Mouse (Mus musculus) liver, postnatal 0 days (tissue): ENCODE measurements at regions not wholly inside any gene's neighbourhood (a gene's known extent, or its start where the extent isn't known, plus 50 kb on each side); places are given as distances from the start of the nearest gene placed in this dataset.

Experiments used
- ATAC-seq: fragments of 200-750 bp; cut with Nextera tagmentation; 2 replicates; pipeline ENCODE4 v1.8.0; 2017; ENCODE audit warnings: mild to moderate bottlenecking, moderate library complexity
- DNase-seq: peaks from one replicate; pipeline ENCODE4 v3.0.0-alpha.2; 2016
- H3K27ac ChIP-seq: fragments of 300-500 bp; sonication (generic); 2 replicates; pipeline ENCODE4 v1.5.1; 2014; ENCODE audit warnings: antibody characterized with exemption, moderate library complexity, mild to moderate bottlenecking, low read depth
- H3K27me3 ChIP-seq: fragments of 300-500 bp; sonication (generic); 2 replicates; pipeline ENCODE4 v1.6.1; 2014; ENCODE audit warnings: low read length, control low read depth, mixed read lengths; ENCODE audit not compliant: insufficient read depth
- H3K36me3 ChIP-seq: fragments of 300-500 bp; sonication (generic); replicated peaks from 2 replicates; pipeline ENCODE4 v1.6.1; 2014; ENCODE audit warnings: mild to moderate bottlenecking, control low read depth, low read length, moderate library complexity, mixed read lengths; ENCODE audit not compliant: insufficient read depth
- H3K4me1 ChIP-seq: fragments of 300-500 bp; sonication (generic); 2 replicates; pipeline ENCODE4 v1.6.1; 2014; ENCODE audit warnings: antibody characterized with exemption, mild to moderate bottlenecking, control low read depth; ENCODE audit not compliant: insufficient read depth
- H3K4me2 ChIP-seq: fragments of 300-500 bp; sonication (generic); 2 replicates; pipeline ENCODE4 v1.6.1; 2014; ENCODE audit warnings: low read depth, mild to moderate bottlenecking, low read length, moderate library complexity, mixed read lengths
- H3K4me3 ChIP-seq: fragments of 300-500 bp; sonication (generic); 2 replicates; pipeline ENCODE4 v1.5.1; 2014; ENCODE audit warnings: low read depth, low read length
- H3K9ac ChIP-seq: fragments of 300-500 bp; sonication (generic); replicated peaks from 2 replicates; pipeline ENCODE4 v1.6.1; 2014; ENCODE audit warnings: mild to moderate bottlenecking, moderate library complexity
- H3K9me3 ChIP-seq: fragments of 300-500 bp; sonication (generic); 2 replicates; pipeline ENCODE4 v1.6.1; 2016; ENCODE audit warnings: mild to moderate bottlenecking, control low read depth, low read length, mixed read lengths
- CTCF ChIP-seq: sonication (generic); IDR thresholded peaks from 2 replicates; pipeline ENCODE4 v1.5.1; 2016; ENCODE audit warnings: antibody characterized with exemption, low read depth
- EP300 ChIP-seq: IDR thresholded peaks from 2 replicates; pipeline ENCODE4 v1.6.1; 2016; ENCODE audit warnings: antibody characterized with exemption, low read depth, mild to moderate bottlenecking
- WGBS: fragments of 180-500 bp; shearing (Covaris S2); extraction: QIAGEN DNeasy Blood & Tissue Kit; methylation state at CpG from one replicate; pipeline ENCODE4 v1.1.7; 2014; ENCODE audit not compliant: insufficient replicate concordance; 5-methylcytosine and 5-hydroxymethylcytosine counted together

DNA sequence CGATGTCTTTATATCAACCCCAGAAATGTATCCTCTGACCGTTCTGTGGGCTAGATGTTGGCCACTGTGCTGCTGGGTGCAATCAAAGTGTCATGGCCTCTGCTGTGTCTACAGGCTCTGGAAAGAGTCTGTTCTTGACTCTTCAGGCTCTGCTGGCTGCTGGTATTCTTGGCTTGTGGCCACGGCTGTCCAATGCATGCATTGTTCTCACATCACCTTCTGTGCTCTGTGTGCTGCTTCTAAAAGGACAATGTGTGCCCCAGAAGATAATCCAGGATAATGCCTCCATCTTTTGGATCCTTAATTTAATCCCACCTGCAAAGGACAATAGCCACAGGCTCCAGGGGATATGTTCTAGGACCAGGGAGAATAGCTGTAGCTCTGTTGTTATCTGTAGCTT, 77.5 kb upstream of the Dapl1 start:
- H3K4me1 ChIP-seq: no peaks in the 10 kb centered on the region
- H3K4me3 ChIP-seq: no peak overlapping the region
- H3K9me3 ChIP-seq: no peaks in the 10 kb centered on the region
- WGBS: 75% methylated on average over 3 of the region's 3 CpGs
- H3K27ac ChIP-seq: no peak overlapping the region
- H3K36me3 ChIP-seq: no peaks in the 10 kb centered on the region
- H3K27me3 ChIP-seq: no peaks in the 10 kb centered on the region
- H3K4me2 ChIP-seq: no peak overlapping the region
- H3K9ac ChIP-seq: no peak overlapping the region
- no peak for DNase-seq
- ATAC-seq: no peak
- no peak for TF ChIP-seq EP300
- TF ChIP-seq CTCF: no peak

DNA sequence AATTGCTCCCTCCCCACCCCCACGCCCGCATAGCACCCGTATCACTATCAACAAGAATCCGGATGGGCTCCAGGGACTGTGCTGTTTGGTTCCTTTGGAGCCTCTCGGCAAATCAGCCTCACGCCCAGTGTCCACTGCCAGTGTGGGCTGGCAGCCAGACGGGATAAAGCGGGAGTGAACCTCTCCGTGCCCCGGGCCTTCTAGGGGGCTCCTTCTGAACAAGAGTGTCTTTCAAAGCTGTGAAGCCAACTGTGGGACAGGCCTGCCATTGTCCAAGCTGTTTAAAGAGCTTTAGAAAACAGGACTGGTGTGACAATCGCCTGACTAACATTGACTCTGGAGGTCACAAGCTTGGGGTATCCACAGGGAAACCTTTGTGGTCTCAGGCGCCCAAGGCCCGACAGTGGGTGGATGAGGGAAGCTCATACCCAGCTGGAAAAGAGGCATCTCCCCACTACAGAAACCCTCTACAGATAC, 76.9 kb upstream of the Dapl1 start:
- WGBS: 80% methylated on average over 13 of the region's 13 CpGs
- no peaks in the 10 kb centered on the region for H3K27me3 ChIP-seq
- H3K9ac ChIP-seq: no peak overlapping the region
- no peak overlapping the region for H3K4me2 ChIP-seq
- ATAC-seq: no peak
- no peaks in the 10 kb centered on the region for H3K4me1 ChIP-seq
- no peak for TF ChIP-seq EP300
- TF ChIP-seq CTCF: no peak
- H3K9me3 ChIP-seq: no peaks in the 10 kb centered on the region
- H3K36me3 ChIP-seq: no peaks in the 10 kb centered on the region
- no peak overlapping the region for H3K27ac ChIP-seq
- no peak for DNase-seq
- no peak overlapping the region for H3K4me3 ChIP-seq

GRCm38 (mm10) chr2:59408040-59408587, 76.3 kb upstream of the Dapl1 start:
- H3K27me3 ChIP-seq: no peaks in the 10 kb centered on the region
- no peak overlapping the region for H3K9ac ChIP-seq
- no peak overlapping the region for H3K4me3 ChIP-seq
- no peaks in the 10 kb centered on the region for H3K9me3 ChIP-seq
- TF ChIP-seq CTCF (no peak), EP300 (no peak)
- H3K4me2 ChIP-seq: no peak overlapping the region
- 76% methylated on average over 10 of the region's 10 CpGs for WGBS
- ATAC-seq (no peak), DNase-seq (no peak)
- H3K27ac ChIP-seq: no peak overlapping the region
- H3K4me1 ChIP-seq: no peaks in the 10 kb centered on the region
- no peaks in the 10 kb centered on the region for H3K36me3 ChIP-seq

GRCm38 (mm10) chr2:59414612-59415011, 69.8 kb upstream of the Dapl1 start:
- 82% methylated on average over 9 of the region's 9 CpGs for WGBS
- Histone ChIP-seq H3K9me3 (no peaks in the 10 kb centered on the region), H3K4me1 (no peaks in the 10 kb centered on the region), H3K27me3 (no peaks in the 10 kb centered on the region), H3K9ac (no peak overlapping the region), H3K36me3 (no peaks in the 10 kb centered on the region), H3K4me2 (no peak overlapping the region), H3K27ac (no peak overlapping the region), H3K4me3 (no peak overlapping the region)
- no peak for ATAC-seq
- no peak for TF ChIP-seq EP300
- no peak for TF ChIP-seq CTCF
- no peak for DNase-seq

DNA sequence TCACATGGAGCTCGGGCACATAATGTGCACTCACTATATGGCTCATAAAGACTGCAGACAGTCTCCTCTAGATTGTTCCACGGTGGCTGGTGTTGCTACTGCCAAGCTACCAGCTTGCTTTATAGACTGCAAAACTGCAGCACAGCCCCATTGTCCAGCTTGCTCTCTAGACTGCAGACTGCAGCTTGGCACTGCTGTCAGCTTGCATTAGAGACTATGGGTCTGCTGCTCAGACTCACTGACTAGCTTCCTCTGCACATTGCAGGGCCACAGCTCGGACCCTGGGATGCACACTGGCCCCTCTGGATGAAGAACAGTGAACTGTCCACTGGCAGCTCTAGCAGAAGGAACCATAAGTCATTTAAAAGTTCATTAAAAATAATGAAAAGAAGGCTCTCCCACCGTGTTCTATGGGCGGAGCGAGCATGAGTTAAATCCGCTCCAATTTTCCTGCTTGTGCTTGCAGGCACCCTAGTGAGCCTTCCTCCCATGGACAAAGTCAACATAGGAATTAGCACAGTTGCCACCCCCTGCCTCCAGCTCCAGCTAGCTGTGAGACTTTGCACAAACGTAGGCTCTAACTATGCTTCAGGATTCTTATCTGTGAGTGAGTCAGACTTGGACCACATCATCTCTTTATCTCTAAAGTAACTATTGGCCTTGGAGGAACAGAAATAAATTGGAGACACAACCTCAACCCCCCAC, 67.8 kb upstream of the Dapl1 start:
- H3K36me3 ChIP-seq: no peaks in the 10 kb centered on the region
- H3K27ac ChIP-seq: no peak overlapping the region
- H3K9ac ChIP-seq: no peak overlapping the region
- no peaks in the 10 kb centered on the region for H3K27me3 ChIP-seq
- H3K4me1 ChIP-seq: no peaks in the 10 kb centered on the region
- ATAC-seq: no peak
- TF ChIP-seq CTCF: no peak
- TF ChIP-seq EP300: no peak
- WGBS: 70% methylated on average over 8 of the region's 8 CpGs
- H3K9me3 ChIP-seq: no peaks in the 10 kb centered on the region
- DNase-seq: no peak
- no peak overlapping the region for H3K4me3 ChIP-seq
- H3K4me2 ChIP-seq: no peak overlapping the region

DNA sequence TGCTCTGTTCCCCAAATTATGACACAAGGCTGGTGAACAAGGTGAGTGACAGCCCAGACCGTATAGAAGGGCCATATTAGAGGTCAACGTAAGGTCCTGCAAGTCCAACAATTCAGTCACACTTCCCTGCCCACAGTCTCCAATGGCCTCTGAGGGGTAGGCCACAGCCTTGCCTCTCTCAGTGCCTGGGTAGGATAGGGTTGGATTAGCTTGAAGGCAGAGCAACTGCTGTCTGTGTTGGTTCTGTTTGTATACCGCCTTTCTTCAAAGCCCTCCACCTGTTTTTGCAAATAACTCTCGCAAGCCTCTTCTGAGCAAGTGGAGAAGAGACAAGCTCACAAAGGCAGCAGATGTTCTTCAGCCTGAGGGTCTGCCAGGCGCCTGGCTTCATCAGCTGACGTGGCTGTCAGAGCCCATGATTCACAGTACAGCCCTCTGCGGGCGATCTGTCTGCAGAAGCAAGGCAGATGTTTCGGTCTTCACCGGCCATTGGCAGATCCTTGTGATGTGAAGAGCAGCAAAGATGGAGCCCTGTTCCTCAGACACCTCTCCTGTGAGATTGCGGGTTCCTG, 67.0 kb upstream of the Dapl1 start:
- WGBS: 83% methylated on average over 11 of the region's 11 CpGs
- ATAC-seq: no peak

More for the DNA sequence above, 67.0 kb upstream of the Dapl1 start:
- DNase-seq: no peak
- no peaks in the 10 kb centered on the region for H3K27me3 ChIP-seq
- no peak for TF ChIP-seq CTCF
- TF ChIP-seq EP300: no peak
- no peak overlapping the region for H3K4me3 ChIP-seq
- no peak overlapping the region for H3K4me2 ChIP-seq
- no peaks in the 10 kb centered on the region for H3K36me3 ChIP-seq
- H3K4me1 ChIP-seq: no peaks in the 10 kb centered on the region
- no peaks in the 10 kb centered on the region for H3K9me3 ChIP-seq
- no peak overlapping the region for H3K27ac ChIP-seq
- no peak overlapping the region for H3K9ac ChIP-seq
